Mouse (Mus musculus) midbrain, embryonic 11.5 days (tissue): ENCODE results near the gene Dmp1. TPM values are rescaled to one million over a fixed set of nuclear protein-coding genes. Genes with fewer than 3 reads are reported as not detected.
A peak's percentile ranks its signal among the peaks of the same experiment; 100 is the strongest.

ENCODE experiments used
- ATAC-seq: fragments of 200-750 bp; cut with Nextera tagmentation; 2 replicates; pipeline ENCODE4 v1.8.0; 2017; ENCODE audit warnings: moderate TSS enrichment, moderate library complexity; ENCODE audit not compliant: low FRiP score
- DNase-seq: peaks from one replicate; pipeline ENCODE4 v3.0.0; 2015; ENCODE audit warnings: low spot score; ENCODE audit errors: missing footprints
- H3K27ac ChIP-seq: fragments of 300-500 bp; sonication (generic); 2 replicates; pipeline ENCODE4 v1.5.1; 2014; ENCODE audit warnings: low read depth, low read length
- H3K27me3 ChIP-seq: fragments of 300-500 bp; sonication (generic); 2 replicates; pipeline ENCODE4 v1.6.1; 2014; ENCODE audit warnings: mild to moderate bottlenecking, low read length, moderate library complexity, mixed read lengths; ENCODE audit not compliant: control insufficient read depth, insufficient read depth
- H3K36me3 ChIP-seq: fragments of 300-500 bp; sonication (generic); 2 replicates; pipeline ENCODE4 v1.6.1; 2014; ENCODE audit warnings: mild to moderate bottlenecking, low read length, moderate library complexity, mixed read lengths; ENCODE audit not compliant: control insufficient read depth, insufficient read depth
- H3K4me1 ChIP-seq: fragments of 300-500 bp; sonication (generic); 2 replicates; pipeline ENCODE4 v1.6.1; 2014; ENCODE audit warnings: low read length; ENCODE audit not compliant: control insufficient read depth, insufficient read depth
- H3K4me2 ChIP-seq: fragments of 300-500 bp; sonication (generic); 2 replicates; pipeline ENCODE4 v1.6.1; 2014; ENCODE audit warnings: mild to moderate bottlenecking, moderate library complexity
- H3K4me3 ChIP-seq: fragments of 300-500 bp; sonication (generic); 2 replicates; pipeline ENCODE4 v1.5.1; 2014; ENCODE audit warnings: low read depth, low read length
- H3K9ac ChIP-seq: fragments of 300-500 bp; sonication (generic); 2 replicates; pipeline ENCODE4 v1.6.1; 2014; ENCODE audit warnings: low read length
- H3K9me3 ChIP-seq: fragments of 300-500 bp; sonication (generic); 2 replicates; pipeline ENCODE4 v1.6.1; 2016; ENCODE audit warnings: low read length; ENCODE audit not compliant: control insufficient read depth
- WGBS: fragments of 180-500 bp; shearing (Covaris S2); extraction: QIAGEN DNeasy Blood & Tissue Kit; methylation state at CpG from one replicate; pipeline ENCODE4 v1.1.7; 2014; 5-methylcytosine and 5-hydroxymethylcytosine counted together
- polyA plus RNA-seq: library from polyadenylated mRNA; unstranded; fragments of >200 nt; fragmentation: Nextera tagmentation; extraction: Ambion mirVana; gene quantifications from 2 replicates; pipeline ENCODE4 v1.2.1, GENCODE M21; 2014

Gene Dmp1
- polyA plus RNA-seq, 1 experiment from 2014 or later = 0.93 TPM

DNA sequence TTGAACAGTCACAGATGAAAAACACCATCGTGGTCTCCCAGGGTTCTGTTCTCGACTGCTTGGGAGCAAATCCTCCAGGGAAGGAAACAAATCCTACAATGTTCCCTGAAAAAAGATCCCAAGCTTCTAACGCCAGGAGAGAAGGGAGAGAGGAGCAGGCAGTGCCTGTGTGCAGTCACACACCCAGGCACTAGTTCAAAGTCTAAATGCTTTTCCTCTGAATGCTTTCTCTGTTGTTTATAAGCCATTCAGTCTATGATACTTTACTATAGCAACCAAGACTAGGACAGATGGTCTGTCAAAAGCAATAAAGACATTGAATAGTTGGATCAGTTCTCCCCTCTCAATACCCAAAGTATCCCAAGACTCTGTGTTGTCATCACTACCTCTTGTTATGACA is 15.1 kb upstream of the Dmp1 start:
- no peak overlapping the region for H3K27ac ChIP-seq
- no peak overlapping the region for H3K9ac ChIP-seq
- ATAC-seq = no peak
- no peak overlapping the region for H3K4me2 ChIP-seq
- H3K9me3 ChIP-seq = no peaks in the 10 kb centered on the region
- no peaks in the 10 kb centered on the region for H3K36me3 ChIP-seq
- no peak overlapping the region for H3K4me3 ChIP-seq
- H3K4me1 ChIP-seq = no peaks in the 10 kb centered on the region
- DNase-seq = no peak
- 68% methylated on average over 3 of the region's 3 CpGs for WGBS
- H3K27me3 ChIP-seq = no peaks in the 10 kb centered on the region

DNA sequence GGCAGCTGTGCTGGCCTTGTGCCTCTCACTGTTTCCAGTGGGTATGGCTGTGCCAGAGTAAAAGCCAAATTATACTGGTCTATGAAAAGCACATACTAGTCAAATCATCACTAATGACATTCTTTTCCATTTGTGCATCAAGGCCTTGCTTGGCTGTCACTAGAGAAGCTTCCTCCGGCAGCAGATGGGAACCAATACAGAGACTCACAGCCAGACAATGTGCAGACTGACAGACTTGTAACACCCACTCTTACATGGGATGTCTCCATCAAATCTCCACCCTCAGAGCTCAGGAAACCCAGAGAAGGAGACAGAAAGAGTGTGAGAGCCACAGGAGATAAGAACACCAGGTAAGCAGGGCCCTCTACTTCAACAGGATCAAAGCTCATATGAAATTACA is 7.3 kb upstream of the Dmp1 start:
- H3K9ac ChIP-seq = no peak overlapping the region
- DNase-seq (no peak), ATAC-seq (no peak)
- no peaks in the 10 kb centered on the region for H3K27me3 ChIP-seq
- WGBS = 95% methylated on average over 1 of the region's 1 CpGs
- H3K27ac ChIP-seq = no peak overlapping the region
- H3K36me3 ChIP-seq = no peaks in the 10 kb centered on the region
- no peaks in the 10 kb centered on the region for H3K4me1 ChIP-seq
- no peak overlapping the region for H3K4me3 ChIP-seq
- no peaks in the 10 kb centered on the region for H3K9me3 ChIP-seq
- H3K4me2 ChIP-seq = no peak overlapping the region

GRCm38 (mm10) chr5:104201153-104201950 is 1.1 kb upstream of the Dmp1 start:
- H3K4me2 ChIP-seq = no peak overlapping the region
- H3K9ac ChIP-seq = no peak overlapping the region
- H3K4me3 ChIP-seq = no peak overlapping the region
- H3K9me3 ChIP-seq = no peaks in the 10 kb centered on the region
- no peaks in the 10 kb centered on the region for H3K27me3 ChIP-seq
- DNase-seq (no peak), ATAC-seq (no peak)
- H3K36me3 ChIP-seq = no peaks in the 10 kb centered on the region
- no peaks in the 10 kb centered on the region for H3K4me1 ChIP-seq
- 94% methylated on average over 12 of the region's 12 CpGs for WGBS
- H3K27ac ChIP-seq = no peak overlapping the region

GRCm38 (mm10) chr5:104212531-104212930 is 10.1 kb downstream of the Dmp1 start:
- 79% methylated on average over 11 of the region's 11 CpGs for WGBS
- no peak for ATAC-seq
- H3K36me3 ChIP-seq = no peaks in the 10 kb centered on the region

DNA sequence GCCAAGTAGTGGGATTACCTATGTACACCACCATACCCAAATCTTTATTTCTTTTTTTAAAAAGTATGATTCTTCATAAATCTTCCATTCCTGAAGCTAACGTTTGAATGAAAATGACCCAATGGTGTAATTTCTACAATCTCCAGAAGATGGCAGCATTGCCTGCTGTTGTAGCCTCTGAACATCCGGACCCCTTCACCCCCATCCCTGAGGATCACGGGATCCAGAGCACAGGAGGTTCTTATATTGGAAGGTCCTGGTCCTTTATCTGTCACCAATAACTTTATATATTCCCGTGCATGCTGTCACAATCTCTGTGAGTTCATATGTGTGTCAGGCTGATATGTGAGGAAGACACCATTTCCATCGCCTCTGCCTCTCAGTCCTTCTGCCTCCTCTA is 16.5 kb downstream of the Dmp1 start:
- H3K4me1 ChIP-seq = no peaks in the 10 kb centered on the region
- no peaks in the 10 kb centered on the region for H3K9me3 ChIP-seq
- no peaks in the 10 kb centered on the region for H3K27me3 ChIP-seq
- 36% methylated on average over 5 of the region's 5 CpGs for WGBS
- no peak overlapping the region for H3K9ac ChIP-seq
- H3K4me2 ChIP-seq = no peak overlapping the region
- H3K36me3 ChIP-seq = no peaks in the 10 kb centered on the region
- H3K4me3 ChIP-seq = no peak overlapping the region
- ATAC-seq = peak; percentile 57; the same call in 1 of the 2 replicates
- H3K27ac ChIP-seq = no peak overlapping the region
- DNase-seq = peak; percentile 94

More at GRCm38 (mm10) chr5:104212531-104212930, 10.1 kb downstream of the Dmp1 start:
- Histone ChIP-seq H3K9ac (no peak overlapping the region), H3K27ac (no peak overlapping the region), H3K27me3 (no peaks in the 10 kb centered on the region), H3K9me3 (no peaks in the 10 kb centered on the region), H3K4me2 (no peak overlapping the region), H3K4me1 (no peaks in the 10 kb centered on the region), H3K4me3 (no peak overlapping the region)
- no peak for DNase-seq

- ATAC-seq (no peak), DNase-seq (no peak)
- Histone ChIP-seq H3K9me3 (no peaks in the 10 kb centered on the region), H3K4me1 (no peaks in the 10 kb centered on the region), H3K4me2 (no peak overlapping the region), H3K36me3 (no peaks in the 10 kb centered on the region), H3K4me3 (no peak overlapping the region), H3K27ac (no peak overlapping the region), H3K27me3 (no peaks in the 10 kb centered on the region), H3K9ac (no peak overlapping the region)
- WGBS = 91% methylated on average over 3 of the region's 3 CpGs
Measured at GRCm38 (mm10) chr5:104224299-104224698, 21.9 kb downstream of the Dmp1 start.

GRCm38 (mm10) chr5:104224750-104225149 is 22.3 kb downstream of the Dmp1 start:
- H3K27me3 ChIP-seq = no peaks in the 10 kb centered on the region
- no peak overlapping the region for H3K27ac ChIP-seq
- no peak overlapping the region for H3K9ac ChIP-seq
- H3K4me1 ChIP-seq = no peaks in the 10 kb centered on the region
- H3K4me3 ChIP-seq = no peak overlapping the region
- ATAC-seq (no peak), DNase-seq (no peak)
- no peak overlapping the region for H3K4me2 ChIP-seq
- H3K9me3 ChIP-seq = no peaks in the 10 kb centered on the region
- H3K36me3 ChIP-seq = no peaks in the 10 kb centered on the region

GRCm38 (mm10) chr5:104228497-104228896 is 26.1 kb downstream of the Dmp1 start:
- Histone ChIP-seq H3K27me3 (no peaks in the 10 kb centered on the region), H3K9ac (no peak overlapping the region), H3K36me3 (no peaks in the 10 kb centered on the region), H3K9me3 (no peaks in the 10 kb centered on the region), H3K4me2 (no peak overlapping the region), H3K4me3 (no peak overlapping the region), H3K4me1 (no peaks in the 10 kb centered on the region), H3K27ac (no peak overlapping the region)
- DNase-seq = no peak
- WGBS = 16% methylated on average over 1 of the region's 1 CpGs
- no peak for ATAC-seq

DNA sequence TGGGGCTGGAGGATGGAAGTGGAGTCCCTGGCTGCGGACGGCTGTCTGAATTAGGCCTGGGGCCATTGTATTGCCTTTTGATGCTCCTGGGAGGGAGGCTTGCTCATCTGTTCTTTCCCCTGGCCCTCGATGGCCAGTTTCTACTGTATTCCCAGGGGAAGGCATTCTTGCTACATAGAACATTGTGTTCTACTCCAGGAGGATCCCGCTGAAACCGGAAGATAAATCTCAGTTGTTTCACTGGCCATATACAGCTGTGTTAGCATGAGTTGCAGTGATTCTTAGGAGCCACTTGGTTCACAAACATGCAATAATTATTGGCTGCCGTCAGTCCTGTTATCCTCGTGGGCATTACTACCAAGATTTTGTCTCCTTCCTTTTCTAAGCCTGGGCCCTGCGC is 34.3 kb downstream of the Dmp1 start:
- Histone ChIP-seq H3K9me3 (no peaks in the 10 kb centered on the region), H3K4me2 (no peak overlapping the region), H3K27ac (no peak overlapping the region), H3K4me3 (no peak overlapping the region), H3K9ac (no peak overlapping the region), H3K27me3 (no peaks in the 10 kb centered on the region), H3K36me3 (no peaks in the 10 kb centered on the region), H3K4me1 (no peaks in the 10 kb centered on the region)
- WGBS = 85% methylated on average over 8 of the region's 8 CpGs
- DNase-seq (no peak), ATAC-seq (no peak)
